Mouse (Mus musculus) subcutaneous adipose tissue, adult 2 months (tissue): Measurements from ENCODE around the gene Notch4. TPM values are rescaled to one million over a fixed set of nuclear protein-coding genes. Genes with fewer than 3 reads are reported as not detected.

Source experiments
- polyA plus RNA-seq: library from polyadenylated mRNA; depleted of rRNA; stranded (reverse); fragments of >200 nt; gene quantifications from 2 replicates; pipeline ENCODE4 v1.2.3, GENCODE M21; 2012; ENCODE audit warnings: low replicate concordance; rRNA removed

Notch4 gene
- 22.4 and 68.7 TPM in 2 replicates for polyA plus RNA-seq

DNA sequence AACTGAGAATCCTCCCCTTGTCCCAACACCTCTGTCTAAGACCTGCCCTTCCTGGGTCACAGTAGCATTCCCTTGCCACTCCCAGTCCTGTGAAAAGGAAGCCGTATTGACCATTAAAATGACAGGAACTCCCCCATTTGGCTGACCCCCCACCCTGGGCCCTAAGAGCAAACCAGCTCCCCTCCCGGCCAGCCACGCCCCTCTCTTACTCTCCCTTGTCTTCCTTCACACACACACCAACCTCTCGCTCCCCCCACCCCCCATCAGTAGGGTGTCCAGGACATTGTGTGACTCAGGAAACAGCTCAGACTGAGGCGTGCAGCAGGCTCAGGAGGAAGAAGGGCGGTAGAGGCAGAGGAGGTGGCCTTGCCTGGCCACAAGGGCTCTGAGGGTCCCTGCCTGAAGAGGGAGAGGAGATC is at the start of gene Notch4:
Gene Notch4, plus strand, starts transcription at position 266 of the 419 bp plus-strand sequence.

GRCm38 (mm10) chr17:34517252-34517651 is 46.8 kb upstream of the Notch4 start, which contains the start of gene Btnl6:
Gene Btnl6 (minus strand): TSS chr17:34517352.

DNA sequence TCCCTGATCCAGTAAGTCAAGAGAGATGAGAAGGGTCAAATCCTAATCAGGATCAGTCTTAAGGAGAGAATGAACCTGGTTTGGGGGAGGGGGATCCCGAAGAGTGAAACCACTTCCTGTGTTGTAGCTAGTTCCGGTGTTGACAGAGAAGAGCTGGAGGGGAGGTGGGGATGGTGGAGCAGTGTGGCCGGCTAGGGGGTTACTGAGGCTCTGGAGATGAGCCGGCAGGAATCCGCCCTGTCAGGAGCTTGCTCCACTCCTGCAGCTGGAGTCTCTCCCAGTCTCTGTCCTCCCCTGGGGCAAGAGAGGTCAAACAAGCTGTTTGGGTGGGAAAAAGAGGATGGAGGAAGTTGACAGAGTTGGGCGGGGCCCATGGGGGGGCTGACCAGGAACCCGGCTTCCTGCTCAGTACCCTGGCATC is 25.6 kb downstream of the Notch4 start, which contains the start of gene Gpsm3:
Gene Gpsm3, plus strand, starts transcription at position 126 of the 421 bp plus-strand sequence.

GRCm38 (mm10) chr17:34591029-34591993 is 27.2 kb downstream of the Notch4 start, which contains the start of gene Pbx2:
Gene Pbx2 (plus strand): TSS chr17:34591266.

GRCm38 (mm10) chr17:34597566-34598095 is 33.6 kb downstream of the Notch4 start, which contains the start of gene Ager:
Gene Ager (plus strand): TSS chr17:34597862.

GRCm38 (mm10) chr17:34603375-34604060 is 39.5 kb downstream of the Notch4 start, which contains the start of gene Rnf5:
Gene Rnf5 (minus strand): TSS chr17:34603690.

DNA sequence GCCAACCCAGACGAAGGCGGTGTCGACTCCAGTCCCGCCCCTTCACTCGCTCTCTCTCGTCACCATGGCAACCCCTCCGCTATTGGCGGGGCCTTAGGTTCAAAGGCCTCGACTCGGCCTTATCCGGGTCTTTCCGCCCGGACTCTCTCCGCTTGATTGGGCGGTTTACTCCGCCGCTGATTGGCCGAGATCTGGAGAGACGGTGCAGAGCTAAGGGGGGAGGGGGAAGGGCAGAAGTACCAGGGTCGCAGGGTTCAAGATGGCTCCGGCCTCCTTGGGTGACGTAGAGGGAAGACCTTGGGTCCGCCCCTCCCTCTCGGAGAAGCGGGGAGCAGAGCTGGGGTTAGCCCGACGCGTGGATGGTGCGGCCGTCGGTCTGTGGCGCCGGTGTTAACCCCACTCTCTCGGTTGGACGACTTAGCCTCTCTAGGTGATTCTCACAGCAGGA is 40.0 kb downstream of the Notch4 start, which contains the start of gene Agpat1:
Gene Agpat1, plus strand, starts transcription at position 202 of the 448 bp plus-strand sequence.

GRCm38 (mm10) chr17:34615871-34616270 is 51.8 kb downstream of the Notch4 start, which contains the start of gene Egfl8:
Gene Egfl8 (minus strand): TSS chr17:34615971.

DNA sequence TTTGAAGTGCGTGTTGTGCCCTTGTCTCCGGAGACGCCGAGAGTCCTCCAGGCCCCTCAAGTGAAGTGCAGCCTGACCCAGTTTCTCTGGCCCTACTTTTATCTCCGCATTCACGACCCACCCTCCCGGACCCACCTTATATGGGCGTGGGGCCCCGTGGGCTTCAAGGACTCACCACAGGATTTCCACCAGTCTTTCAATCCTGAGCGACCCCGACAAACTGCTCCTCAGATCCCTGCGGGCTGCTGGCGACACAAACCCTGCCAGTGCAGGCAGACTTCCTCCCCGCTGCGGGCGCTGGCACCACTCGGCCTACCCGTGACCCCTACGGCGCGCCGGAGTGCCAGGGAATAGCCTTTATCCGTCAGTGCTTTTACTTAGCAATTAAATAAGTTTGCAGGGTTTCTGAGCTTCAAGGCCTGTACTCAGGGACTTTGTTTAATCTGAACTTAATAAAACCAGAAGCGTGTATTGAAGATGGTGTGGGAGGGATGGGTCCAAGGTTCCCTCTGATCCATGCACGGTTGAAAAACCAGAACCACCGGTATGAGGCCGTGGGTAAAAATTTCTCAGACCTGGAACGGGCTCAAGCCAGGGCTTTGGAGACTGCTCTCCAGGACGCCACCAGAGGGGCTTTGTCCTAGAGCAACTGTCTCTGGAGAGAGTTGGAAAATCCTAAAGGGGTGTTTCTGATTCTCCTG is 64.0 kb downstream of the Notch4 start, which contains the start of gene Ppt2:
Gene Ppt2, minus strand, starts transcription at position 568 of the 701 bp plus-strand sequence.

DNA sequence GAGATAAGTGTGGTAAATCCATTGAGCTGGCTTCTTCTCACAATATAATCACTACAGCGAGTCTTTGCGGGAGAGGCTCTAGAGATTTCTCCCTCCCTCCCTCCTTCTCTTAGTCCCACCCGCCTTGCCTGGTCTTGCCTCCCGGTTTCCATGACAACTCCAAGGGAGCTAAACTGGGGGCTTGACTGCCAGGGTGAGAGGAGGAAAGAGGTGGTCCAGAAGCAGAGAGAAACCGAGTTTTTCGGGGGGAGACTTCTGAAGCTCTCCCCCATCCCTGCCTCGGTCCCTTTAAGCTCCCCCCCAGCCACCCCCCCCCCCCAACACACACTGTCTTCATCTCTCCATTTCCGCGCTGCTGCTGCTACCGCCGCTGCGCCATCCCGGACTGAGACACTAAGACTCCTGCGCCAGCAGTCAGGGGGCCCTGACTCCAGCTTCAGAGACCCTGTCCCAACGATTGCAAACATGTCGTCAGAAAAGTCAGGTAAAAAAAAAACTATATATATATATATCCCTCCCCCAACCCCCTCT is 65.2 kb downstream of the Notch4 start, which contains the start of gene Prrt1:
Gene Prrt1, plus strand, starts transcription at position 313 of the 531 bp plus-strand sequence.

Other genes starting within 250 kb of the Notch4 start
- 0.09 and 0.17 TPM in 2 replicates for gene H2-Eb2, start 238.6 kb upstream of the Notch4 start, polyA plus RNA-seq
- 1.3 TPM in 2 replicates for gene Btnl2, start 209.4 kb upstream of the Notch4 start, polyA plus RNA-seq
- not detected in 2 replicates for gene Btnl1, start 187.1 kb upstream of the Notch4 start, polyA plus RNA-seq
- 0.94 and 1.8 TPM in 2 replicates for gene BC051142, start 165.4 kb upstream of the Notch4 start, polyA plus RNA-seq
- gene Btnl4, start 87.0 kb upstream of the Notch4 start, polyA plus RNA-seq = 0.40 TPM in 1 of 2 replicates, not detected in the other
- gene Btnl6, start 46.9 kb upstream of the Notch4 start, polyA plus RNA-seq = not detected in 2 replicates
- gene Gpsm3, start 25.5 kb downstream of the Notch4 start, polyA plus RNA-seq = 14.5 and 19.6 TPM in 2 replicates
- 51.4 and 93.8 TPM in 2 replicates for gene Pbx2, start 27.0 kb downstream of the Notch4 start, polyA plus RNA-seq
- 2.8 and 4.0 TPM in 2 replicates for gene Ager, start 33.6 kb downstream of the Notch4 start, polyA plus RNA-seq
- 90.6 and 100 TPM in 2 replicates for gene Rnf5, start 39.4 kb downstream of the Notch4 start, polyA plus RNA-seq
- 234 and 241 TPM in 2 replicates for gene Agpat1, start 40.0 kb downstream of the Notch4 start, polyA plus RNA-seq
- gene Egfl8, start 51.7 kb downstream of the Notch4 start, polyA plus RNA-seq = 5.7 and 6.5 TPM in 2 replicates
- gene Ppt2, start 64.2 kb downstream of the Notch4 start, polyA plus RNA-seq = 51.8 and 56.8 TPM in 2 replicates
- gene Prrt1, start 65.3 kb downstream of the Notch4 start, polyA plus RNA-seq = 3.7 and 6.6 TPM in 2 replicates
- gene Fkbpl, start 80.5 kb downstream of the Notch4 start, polyA plus RNA-seq = 6.4 and 7.2 TPM in 2 replicates
- 65.5 and 103 TPM in 2 replicates for gene Atf6b, start 82.9 kb downstream of the Notch4 start, polyA plus RNA-seq
- 90.8 and 117 TPM in 2 replicates for gene Tnxb, start 106.3 kb downstream of the Notch4 start, polyA plus RNA-seq
- gene C4b, start 179.6 kb downstream of the Notch4 start, polyA plus RNA-seq = 136 and 385 TPM in 2 replicates
- 0.26 and 1.6 TPM in 2 replicates for gene Cyp21a1, start 240.3 kb downstream of the Notch4 start, polyA plus RNA-seq